Mouse (Mus musculus) mouse embryonic stem cell (cell line): ENCODE data around the gene Rasl2-9.
"Not testable (repeated sequence)": the region's sequence is repeated elsewhere in the genome, so short reads cannot be mapped to it uniquely, and the experiment has no call there.

Experiments used
- in situ Hi-C, 2 experiments: fragments of 300-500 bp; cut with MboI; formaldehyde crosslinking; loops; 1 replicate in 1 of 2; 3 replicates in 1 of 2; pipeline ENCODE4 v1.14.3; 2019 to 2020; ENCODE audit warnings: low sequenced_read_pairs in 2 of 2, low pct_unique_long_range_greater_than_20kb in 1 of 2, mixed read lengths in 1 of 2; ENCODE audit not compliant: unreplicated experiment in 1 of 2

The Rasl2-9 gene

DNA sequence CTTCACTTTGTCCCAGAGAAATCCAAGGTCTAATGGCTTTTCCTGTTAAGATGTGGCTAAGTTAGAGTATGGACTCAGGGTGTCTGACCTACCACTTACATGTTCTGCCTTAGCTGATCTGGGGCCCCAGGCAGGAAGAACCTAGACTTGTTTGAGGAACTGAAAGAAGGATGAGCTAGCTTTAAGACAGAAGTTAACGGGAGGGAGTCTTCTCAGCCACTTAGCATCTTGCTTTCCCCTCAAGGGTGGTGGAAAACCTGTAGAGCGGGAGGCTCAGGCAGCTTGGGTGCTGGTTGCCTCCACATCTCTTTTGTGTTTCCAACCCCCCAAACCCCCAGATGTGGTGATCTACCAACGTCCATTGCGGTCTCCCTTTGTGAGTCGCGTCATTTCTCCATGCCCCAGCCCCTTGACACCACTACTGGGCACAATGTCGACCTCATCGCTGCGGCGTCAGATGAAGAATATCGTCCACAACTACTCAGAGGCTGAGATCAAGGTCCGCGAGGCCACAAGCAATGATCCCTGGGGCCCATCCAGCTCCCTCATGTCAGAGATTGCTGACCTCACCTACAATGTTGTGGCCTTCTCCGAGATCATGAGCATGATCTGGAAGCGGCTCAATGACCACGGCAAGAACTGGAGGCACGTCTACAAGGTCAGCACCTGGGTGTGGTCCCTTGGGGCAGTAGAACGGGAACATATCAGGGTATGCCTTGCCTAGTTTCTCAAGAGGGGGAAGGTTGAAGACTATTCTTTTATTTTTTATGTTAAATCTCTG, 42.2 kb downstream of the Rasl2-9 start:
- in situ Hi-C loops, result no loop called here

DNA sequence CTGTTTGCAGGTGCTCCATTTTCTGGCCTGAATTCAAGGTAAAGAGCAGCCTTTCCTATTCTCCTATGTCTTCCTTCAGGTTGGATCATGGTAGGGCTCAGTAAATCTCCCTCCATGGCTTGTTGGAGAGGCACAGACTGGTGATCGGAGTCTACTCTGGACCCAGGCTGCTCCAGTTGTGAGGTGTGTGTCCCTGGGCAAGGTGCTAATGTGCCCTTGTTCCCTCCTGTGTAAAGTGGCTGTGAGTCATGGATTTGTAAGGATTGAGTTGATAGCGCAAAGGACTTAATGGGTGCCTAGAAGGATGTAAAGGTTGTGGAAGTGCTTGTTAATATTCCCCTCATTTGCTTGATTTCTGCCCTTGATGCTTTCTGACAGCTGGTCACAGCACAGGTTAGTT, 43.8 kb downstream of the Rasl2-9 start:
- in situ Hi-C loops, result no loop called here

DNA sequence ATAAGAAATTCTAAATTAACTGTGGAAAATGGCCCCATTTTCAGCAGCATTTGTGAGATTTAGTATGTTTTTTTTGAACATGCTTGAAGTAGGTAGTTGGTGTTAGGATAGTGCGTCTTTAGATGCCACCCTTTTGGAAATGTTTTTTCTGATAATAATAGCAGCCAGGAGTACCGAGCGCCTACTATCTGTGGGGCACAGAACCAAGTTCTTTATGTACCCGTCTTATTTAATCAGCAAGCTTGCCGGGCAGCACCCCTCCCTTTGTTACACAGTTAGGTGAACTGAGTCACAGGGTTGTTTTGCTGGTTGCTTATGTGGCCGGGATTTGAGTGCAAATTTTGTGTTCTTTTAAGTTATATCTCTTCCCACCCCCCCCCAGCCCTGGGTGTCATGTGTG, 44.5 kb downstream of the Rasl2-9 start:
- in situ Hi-C loops, result no loop called here

DNA sequence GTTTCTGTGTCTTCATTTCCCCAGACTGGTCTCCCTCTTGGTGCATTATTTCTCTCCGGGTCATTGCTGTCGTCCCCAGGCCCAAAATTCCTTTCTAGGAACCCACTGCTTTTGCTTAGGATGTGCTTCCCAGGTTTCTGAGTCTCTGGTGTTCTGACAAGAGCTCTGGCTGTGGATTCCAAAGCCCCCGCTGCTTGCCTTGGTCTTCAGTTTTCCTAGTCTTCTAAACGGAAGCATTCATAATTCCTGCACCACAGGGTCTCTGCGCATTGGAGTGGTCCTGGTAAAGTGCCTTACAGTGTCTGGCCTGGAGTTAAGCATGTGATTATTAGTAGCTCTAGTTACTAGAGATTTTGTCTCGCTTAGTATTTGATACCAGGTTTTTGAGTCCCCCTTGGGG, 44.9 kb downstream of the Rasl2-9 start:
- in situ Hi-C loops, result no loop called here

DNA sequence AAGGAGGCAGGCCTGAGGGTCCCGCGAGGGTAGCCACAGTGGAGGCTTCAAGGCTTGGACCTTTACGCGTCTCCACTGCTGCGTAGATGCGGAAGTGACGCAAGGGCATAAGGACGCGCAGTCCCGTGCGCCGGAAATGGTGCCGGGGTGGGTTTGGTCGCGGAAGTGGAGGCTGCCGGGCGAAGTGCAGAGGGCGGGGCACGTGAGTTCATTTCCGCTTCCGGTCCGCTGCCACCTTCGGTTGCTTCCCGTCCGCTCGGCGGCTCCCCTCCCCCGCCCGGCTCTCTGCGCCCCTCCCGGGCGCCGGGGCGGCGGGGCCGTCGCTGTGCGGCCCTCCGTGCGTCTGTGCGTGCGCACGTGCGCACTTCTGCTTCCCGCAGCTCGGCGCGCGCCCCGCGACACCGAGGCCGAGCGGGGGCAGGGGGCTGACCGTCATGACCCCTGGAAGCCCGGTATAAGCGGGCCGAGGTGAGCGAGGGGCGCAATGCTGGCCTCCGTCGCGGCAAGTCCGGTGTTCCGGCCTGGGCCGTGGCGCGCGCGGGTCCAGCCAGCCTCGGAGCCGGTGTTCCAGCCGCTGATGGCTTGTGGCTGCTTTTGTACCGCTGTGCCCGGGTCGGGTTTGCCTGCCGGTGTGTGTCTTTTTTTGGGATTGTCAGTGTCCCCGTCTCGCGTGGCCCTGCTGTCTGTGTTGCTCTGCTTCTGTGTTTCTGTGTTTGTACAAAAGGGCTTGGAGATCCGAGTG, 45.6 kb downstream of the Rasl2-9 start, which contains the start of gene Epn1:
TSS of gene Epn1 (plus strand) at position 226 of the 742 bp plus-strand sequence.
- in situ Hi-C loops, result no loop called here

DNA sequence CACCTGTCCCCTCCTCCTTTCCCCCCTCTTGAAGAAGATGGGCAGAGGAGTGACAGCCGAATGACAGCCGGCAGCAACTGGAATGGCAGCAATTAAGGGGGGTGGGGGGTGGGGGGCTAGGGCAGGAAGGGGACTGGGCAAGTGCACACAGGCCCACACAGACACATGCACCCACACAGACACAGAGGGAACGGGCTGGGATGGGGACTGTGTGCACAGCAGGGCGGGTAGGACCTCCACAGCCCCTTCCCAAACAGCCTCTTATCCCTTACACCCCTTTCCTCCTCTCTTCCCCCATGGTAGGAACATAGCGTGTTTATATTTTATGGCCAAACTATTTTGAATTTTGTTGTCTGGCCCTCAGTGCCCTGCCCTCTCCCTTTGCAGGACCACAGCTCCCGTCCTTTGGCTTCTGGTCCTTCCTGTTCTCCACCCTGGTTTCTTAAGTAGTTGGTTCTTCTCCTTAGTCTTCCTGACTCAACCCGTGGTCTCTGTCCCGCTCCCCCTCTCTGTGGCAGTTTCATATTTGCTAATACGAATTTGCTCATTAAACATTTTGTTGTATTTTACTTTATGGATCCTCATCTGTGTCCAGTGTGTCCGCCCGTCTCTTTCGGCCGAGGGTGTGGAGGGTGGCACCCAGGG, 46.3 kb downstream of the Rasl2-9 start:
- in situ Hi-C loops, result not testable (repeated sequence)

DNA sequence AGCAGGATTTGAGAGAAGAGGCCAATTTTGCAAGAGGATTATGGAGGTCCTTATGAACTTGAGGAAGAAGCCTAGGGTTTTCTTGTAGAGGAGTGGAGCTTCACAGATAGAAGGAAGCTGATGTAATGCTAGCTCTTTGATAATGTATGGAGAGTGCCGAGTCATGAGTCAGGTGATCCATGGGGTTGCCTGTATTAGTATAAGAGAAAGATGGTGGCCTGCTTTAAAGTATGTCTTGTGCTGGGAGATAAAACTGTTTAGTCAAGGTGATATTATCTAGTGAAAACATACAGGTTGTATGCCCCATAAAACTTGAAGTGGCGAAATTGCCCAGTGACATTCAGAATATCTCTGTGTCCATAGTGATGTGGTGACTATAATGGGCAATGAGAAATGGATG, 48.8 kb downstream of the Rasl2-9 start:
- in situ Hi-C loops, result no loop called here

DNA sequence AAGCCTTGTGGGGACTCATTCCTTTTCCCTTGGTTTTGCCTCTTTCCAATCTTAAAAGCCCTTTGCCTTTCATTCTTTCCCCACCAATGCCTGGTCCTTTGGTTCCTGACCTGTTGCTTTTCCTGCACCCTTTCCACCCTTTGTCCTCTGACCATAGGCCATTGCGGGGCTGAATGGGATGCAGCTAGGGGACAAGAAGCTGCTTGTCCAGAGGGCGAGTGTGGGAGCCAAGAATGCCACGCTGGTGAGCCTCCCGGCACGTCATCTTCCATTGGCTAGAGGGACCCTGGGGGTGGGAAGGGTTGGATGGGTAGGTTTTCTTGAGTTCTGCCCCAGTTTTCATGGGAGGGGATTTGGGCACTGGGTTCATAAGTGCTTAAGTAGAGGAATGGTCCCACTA, 50.8 kb downstream of the Rasl2-9 start:
- in situ Hi-C loops, result no loop called here
